Mouse (Mus musculus): ENCODE results near the gene Ntn5.

Ntn5 gene

GRCm38 (mm10) chr7:45713881-45714520 is 30.2 kb downstream of the Ntn5 start:
- peak; percentile 55 for DNase-seq

GRCm38 (mm10) chr7:45714630-45715089 is 30.8 kb downstream of the Ntn5 start:
- peak; percentile 79 for DNase-seq

- peak; percentile 99 for DNase-seq
Observed at GRCm38 (mm10) chr7:45715090-45715708, 31.4 kb downstream of the Ntn5 start, which contains the start of gene Rpl18. Gene Rpl18 (plus strand): TSS chr7:45715457.

GRCm38 (mm10) chr7:45715741-45716459 is 32.1 kb downstream of the Ntn5 start:
- peak; percentile 42 for DNase-seq

- DNase-seq = peak; percentile 26
Observed at GRCm38 (mm10) chr7:45716460-45716857, 32.6 kb downstream of the Ntn5 start.

- DNase-seq = peak; percentile 33
Observed at GRCm38 (mm10) chr7:45716952-45717917, 33.4 kb downstream of the Ntn5 start.

GRCm38 (mm10) chr7:45717918-45718297 is 34.1 kb downstream of the Ntn5 start, which contains the start of gene Sphk2:
Gene Sphk2 (minus strand): TSS chr7:45718002.
- DNase-seq = peak; percentile 99

GRCm38 (mm10) chr7:45718331-45718730 is 34.5 kb downstream of the Ntn5 start:
- no peak for DNase-seq

GRCm38 (mm10) chr7:45719180-45719579 is 35.4 kb downstream of the Ntn5 start:
- DNase-seq = no peak

- no peak for DNase-seq
Observed at GRCm38 (mm10) chr7:45719738-45720412, 36.1 kb downstream of the Ntn5 start.

GRCm38 (mm10) chr7:45720413-45721233 is 36.8 kb downstream of the Ntn5 start, which contains the start of gene Fam83e:
Gene Fam83e (plus strand): TSS chr7:45721212.
- DNase-seq = no peak

GRCm38 (mm10) chr7:45721234-45721571 is 37.4 kb downstream of the Ntn5 start:
- no peak for DNase-seq

- DNase-seq = no peak
Observed at GRCm38 (mm10) chr7:45721642-45722347, 38.0 kb downstream of the Ntn5 start.

GRCm38 (mm10) chr7:45722348-45722713 is 38.5 kb downstream of the Ntn5 start:
- no peak for DNase-seq

- DNase-seq = no peak
Observed at GRCm38 (mm10) chr7:45723301-45723700, 39.5 kb downstream of the Ntn5 start.

- DNase-seq = no peak
Observed at GRCm38 (mm10) chr7:45723781-45724180, 40.0 kb downstream of the Ntn5 start.

GRCm38 (mm10) chr7:45725151-45725550 is 41.3 kb downstream of the Ntn5 start:
- no peak for DNase-seq

GRCm38 (mm10) chr7:45725713-45726112 is 41.9 kb downstream of the Ntn5 start, which contains the start of gene Spaca4:
Gene Spaca4 (minus strand): TSS chr7:45725813.
- DNase-seq = no peak

- DNase-seq = no peak
Observed at GRCm38 (mm10) chr7:45726419-45726818, 42.6 kb downstream of the Ntn5 start.

GRCm38 (mm10) chr7:45727625-45728024 is 43.8 kb downstream of the Ntn5 start:
- no peak for DNase-seq

Data from kidney, adult 9 months (tissue).